Mouse (Mus musculus): ENCODE measurements around the gene Sik3.

Sik3 gene

GRCm38 (mm10) chr9:46191234-46191633 lies 178.6 kb downstream of the Sik3 start:
- no peak for DNase-seq (ENCODE audit: extremely low spot score)

GRCm38 (mm10) chr9:46191644-46192043 lies 179.0 kb downstream of the Sik3 start:
- peak; percentile 28 for DNase-seq (ENCODE audit: extremely low spot score)

- DNase-seq (ENCODE audit: extremely low spot score): no peak
Observed at GRCm38 (mm10) chr9:46192642-46193041, 180.0 kb downstream of the Sik3 start.

GRCm38 (mm10) chr9:46194809-46195208 lies 182.2 kb downstream of the Sik3 start:
- DNase-seq (ENCODE audit: extremely low spot score): no peak

GRCm38 (mm10) chr9:46196699-46197169 lies 184.1 kb downstream of the Sik3 start:
- DNase-seq (ENCODE audit: extremely low spot score): no peak

GRCm38 (mm10) chr9:46198461-46198860 lies 185.8 kb downstream of the Sik3 start:
- no peak for DNase-seq (ENCODE audit: extremely low spot score)

- DNase-seq (ENCODE audit: extremely low spot score): no peak
Observed at GRCm38 (mm10) chr9:46198936-46199335, 186.3 kb downstream of the Sik3 start.

- no peak for DNase-seq (ENCODE audit: extremely low spot score)
Observed at GRCm38 (mm10) chr9:46199609-46200008, 187.0 kb downstream of the Sik3 start.

GRCm38 (mm10) chr9:46206834-46207500 lies 194.3 kb downstream of the Sik3 start:
- DNase-seq (ENCODE audit: extremely low spot score): no peak

GRCm38 (mm10) chr9:46207501-46207869 lies 194.9 kb downstream of the Sik3 start:
- DNase-seq (ENCODE audit: extremely low spot score): no peak

GRCm38 (mm10) chr9:46208401-46208974 lies 195.9 kb downstream of the Sik3 start:
- no peak for DNase-seq (ENCODE audit: extremely low spot score)

GRCm38 (mm10) chr9:46210473-46210872 lies 197.9 kb downstream of the Sik3 start:
- DNase-seq (ENCODE audit: extremely low spot score): no peak

- DNase-seq (ENCODE audit: extremely low spot score): no peak
Observed at GRCm38 (mm10) chr9:46214276-46214675, 201.7 kb downstream of the Sik3 start.

- DNase-seq (ENCODE audit: extremely low spot score): no peak
Observed at GRCm38 (mm10) chr9:46214946-46215337, 202.3 kb downstream of the Sik3 start.

- no peak for DNase-seq (ENCODE audit: extremely low spot score)
Observed at GRCm38 (mm10) chr9:46215338-46216322, 203.0 kb downstream of the Sik3 start.

GRCm38 (mm10) chr9:46216744-46217470 lies 204.3 kb downstream of the Sik3 start:
- no peak for DNase-seq (ENCODE audit: extremely low spot score)

GRCm38 (mm10) chr9:46218176-46218575 lies 205.6 kb downstream of the Sik3 start:
- DNase-seq (ENCODE audit: extremely low spot score): no peak

GRCm38 (mm10) chr9:46223090-46223489 lies 210.5 kb downstream of the Sik3 start:
- DNase-seq (ENCODE audit: extremely low spot score): no peak

GRCm38 (mm10) chr9:46224101-46224500 lies 211.5 kb downstream of the Sik3 start:
- DNase-seq (ENCODE audit: extremely low spot score): no peak

GRCm38 (mm10) chr9:46224945-46225660 lies 212.5 kb downstream of the Sik3 start:
- no peak for DNase-seq (ENCODE audit: extremely low spot score)

- no peak for DNase-seq (ENCODE audit: extremely low spot score)
Observed at GRCm38 (mm10) chr9:46227064-46227614, 214.5 kb downstream of the Sik3 start.
